Mouse (Mus musculus) liver, embryonic 14.5 days (tissue): Measurements from ENCODE around the gene Nebl.

ENCODE experiments used
- CTCF ChIP-seq: IDR thresholded peaks from 2 replicates; pipeline ENCODE4 v1.5.1; 2016; ENCODE audit warnings: antibody characterized with exemption, low read depth, control low read depth
- EP300 ChIP-seq: IDR thresholded peaks from 2 replicates; pipeline ENCODE4 v1.6.1; 2016; ENCODE audit warnings: antibody characterized with exemption, low read depth

GRCm38 (mm10) chr2:17740454-17740853, 9.2 kb upstream of the Nebl start:
- no peak for TF ChIP-seq CTCF
- no peak for TF ChIP-seq EP300
